Mouse (Mus musculus): ENCODE data around the gene Plekhg5.

Plekhg5 gene

GRCm38 (mm10) chr4:152138497-152139260 lies 66.4 kb downstream of the Plekhg5 start:
- no peak for TF ChIP-seq GATA4 (IDR thresholded peaks at IDR 0.05; ENCODE audit: insufficient replicate concordance, low read length)

GRCm38 (mm10) chr4:152140441-152140840 lies 68.1 kb downstream of the Plekhg5 start:
- TF ChIP-seq GATA4 (IDR thresholded peaks at IDR 0.05; ENCODE audit: insufficient replicate concordance, low read length), result no peak

GRCm38 (mm10) chr4:152141521-152142135 lies 69.3 kb downstream of the Plekhg5 start:
- TF ChIP-seq GATA4 (IDR thresholded peaks at IDR 0.05; ENCODE audit: insufficient replicate concordance, low read length), result no peak

GRCm38 (mm10) chr4:152143632-152144031 lies 71.3 kb downstream of the Plekhg5 start:
- TF ChIP-seq GATA4 (IDR thresholded peaks at IDR 0.05; ENCODE audit: insufficient replicate concordance, low read length), result no peak

GRCm38 (mm10) chr4:152145473-152145872 lies 73.2 kb downstream of the Plekhg5 start:
- no peak for TF ChIP-seq GATA4 (IDR thresholded peaks at IDR 0.05; ENCODE audit: insufficient replicate concordance, low read length)

- no peak for TF ChIP-seq GATA4 (IDR thresholded peaks at IDR 0.05; ENCODE audit: insufficient replicate concordance, low read length)
Observed at GRCm38 (mm10) chr4:152146033-152146827, 73.9 kb downstream of the Plekhg5 start.

- TF ChIP-seq GATA4 (IDR thresholded peaks at IDR 0.05; ENCODE audit: insufficient replicate concordance, low read length), result no peak
Observed at GRCm38 (mm10) chr4:152150546-152150945, 78.2 kb downstream of the Plekhg5 start.

GRCm38 (mm10) chr4:152151451-152151965 lies 79.2 kb downstream of the Plekhg5 start:
- no peak for TF ChIP-seq GATA4 (IDR thresholded peaks at IDR 0.05; ENCODE audit: insufficient replicate concordance, low read length)

GRCm38 (mm10) chr4:152151966-152152544 lies 79.8 kb downstream of the Plekhg5 start, which contains the start of gene Espn:
Gene Espn (minus strand): TSS chr4:152152371.
- TF ChIP-seq GATA4 (IDR thresholded peaks at IDR 0.05; ENCODE audit: insufficient replicate concordance, low read length), result no peak

- TF ChIP-seq GATA4 (IDR thresholded peaks at IDR 0.05; ENCODE audit: insufficient replicate concordance, low read length), result no peak
Observed at GRCm38 (mm10) chr4:152153771-152154177, 81.5 kb downstream of the Plekhg5 start.

- TF ChIP-seq GATA4 (IDR thresholded peaks at IDR 0.05; ENCODE audit: insufficient replicate concordance, low read length), result no peak
Observed at GRCm38 (mm10) chr4:152155019-152155418, 82.7 kb downstream of the Plekhg5 start.

GRCm38 (mm10) chr4:152157779-152158584 lies 85.7 kb downstream of the Plekhg5 start:
- no peak for TF ChIP-seq GATA4 (IDR thresholded peaks at IDR 0.05; ENCODE audit: insufficient replicate concordance, low read length)

- no peak for TF ChIP-seq GATA4 (IDR thresholded peaks at IDR 0.05; ENCODE audit: insufficient replicate concordance, low read length)
Observed at GRCm38 (mm10) chr4:152158585-152159284, 86.4 kb downstream of the Plekhg5 start, which contains the start of gene Hes2. Gene Hes2 (plus strand): TSS chr4:152158867.

- no peak for TF ChIP-seq GATA4 (IDR thresholded peaks at IDR 0.05; ENCODE audit: insufficient replicate concordance, low read length)
Observed at GRCm38 (mm10) chr4:152159285-152159678, 87.0 kb downstream of the Plekhg5 start.
